Mouse (Mus musculus) myocyte (in vitro differentiated cells): ENCODE measurements around the gene Nhlh2. TPM values are rescaled to one million over a fixed set of nuclear protein-coding genes. Genes with fewer than 3 reads are reported as not detected.

ENCODE experiments used
- H3K27me3 ChIP-seq: one replicate; pipeline ENCODE4 v1.6.1; 2011; ENCODE audit not compliant: control insufficient read depth, insufficient read depth, insufficient read length
- H3K36me3 ChIP-seq: one replicate; pipeline ENCODE4 v1.6.1; 2011; ENCODE audit not compliant: control insufficient read depth, insufficient read depth
- H3K4me2 ChIP-seq: one replicate; pipeline ENCODE4 v1.6.1; 2011; ENCODE audit warnings: low read depth, control low read depth
- H3K4me3 ChIP-seq: one replicate; pipeline ENCODE4 v1.5.1; 2011; ENCODE audit warnings: mild to moderate bottlenecking, control low read depth, moderate library complexity
- H3K79me2 ChIP-seq: one replicate; pipeline ENCODE4 v1.6.1; 2011; ENCODE audit not compliant: control insufficient read depth, insufficient read depth
- H3ac ChIP-seq: one replicate; pipeline ENCODE4 v1.6.1; 2011; ENCODE audit not compliant: control insufficient read depth, insufficient read length
- CEBPB ChIP-seq: IDR thresholded peaks from 2 replicates; pipeline ENCODE4 v1.6.1; 2011; ENCODE audit warnings: mild to moderate bottlenecking, moderate library complexity; ENCODE audit not compliant: poor library complexity, insufficient read depth, severe bottlenecking
- E2F4 ChIP-seq: IDR thresholded peaks from one replicate; pipeline ENCODE4 v1.6.1; 2011; ENCODE audit warnings: mild to moderate bottlenecking, control low read depth, moderate library complexity; ENCODE audit not compliant: insufficient read depth
- MAX ChIP-seq: IDR thresholded peaks from one replicate; pipeline ENCODE4 v1.6.1; 2011; ENCODE audit warnings: low read depth, mild to moderate bottlenecking, control low read depth
- MYOD1 ChIP-seq, 3 experiments: IDR thresholded peaks; one replicate each; pipeline ENCODE4 v1.6.1; 2011; ENCODE audit warnings: control low read depth in 2 of 3, low read depth in 2 of 3, mild to moderate bottlenecking in 2 of 3, moderate library complexity in 1 of 3; ENCODE audit not compliant: insufficient read length in 2 of 3, control insufficient read depth in 1 of 3
- MYOG ChIP-seq, 3 experiments: IDR thresholded peaks; one replicate each; pipeline ENCODE4 v1.6.1; 2011; ENCODE audit warnings: control low read depth in 2 of 3, low read depth in 2 of 3, mild to moderate bottlenecking in 2 of 3; ENCODE audit not compliant: insufficient read length in 2 of 3, control insufficient read depth in 1 of 3, insufficient read depth in 1 of 3
- POLR2A ChIP-seq: IDR thresholded peaks from one replicate; pipeline ENCODE4 v1.6.1; 2011; ENCODE audit warnings: low read depth, mild to moderate bottlenecking, control low read depth, moderate library complexity; ENCODE audit not compliant: insufficient read length
- POLR2AphosphoS2 ChIP-seq: IDR thresholded peaks from one replicate; pipeline ENCODE4 v1.6.1; 2011; ENCODE audit warnings: low read depth, control low read depth; ENCODE audit not compliant: insufficient read length
- REST ChIP-seq: IDR thresholded peaks from one replicate; pipeline ENCODE4 v1.6.1; 2011; ENCODE audit warnings: mild to moderate bottlenecking, control low read depth, moderate library complexity; ENCODE audit not compliant: insufficient read depth, insufficient read length
- SRF ChIP-seq: IDR thresholded peaks from one replicate; pipeline ENCODE4 v1.6.1; 2011; ENCODE audit warnings: low read depth; ENCODE audit not compliant: control insufficient read depth, insufficient read length
- TCF12 ChIP-seq: IDR thresholded peaks from one replicate; pipeline ENCODE4 v1.6.1; 2011; ENCODE audit warnings: mild to moderate bottlenecking, control low read depth; ENCODE audit not compliant: poor library complexity, insufficient read depth, severe bottlenecking
- TCF3 ChIP-seq: IDR thresholded peaks from one replicate; pipeline ENCODE4 v1.6.1; 2011; ENCODE audit warnings: low read depth, control low read depth; ENCODE audit not compliant: insufficient read length
- USF1 ChIP-seq: IDR thresholded peaks from one replicate; pipeline ENCODE4 v1.6.1; 2011; ENCODE audit warnings: low read depth, mild to moderate bottlenecking, control low read depth, moderate library complexity
- polyA plus RNA-seq: library from polyadenylated mRNA; unstranded; fragments of >200 nt; fragmentation: generic; extraction: Trizol; gene quantifications from one replicate; pipeline ENCODE4 v1.2.1, GENCODE M21; 2012; ENCODE audit warnings: missing spikeins

The Nhlh2 gene
- polyA plus RNA-seq, 1 experiment = 0.05 TPM

DNA sequence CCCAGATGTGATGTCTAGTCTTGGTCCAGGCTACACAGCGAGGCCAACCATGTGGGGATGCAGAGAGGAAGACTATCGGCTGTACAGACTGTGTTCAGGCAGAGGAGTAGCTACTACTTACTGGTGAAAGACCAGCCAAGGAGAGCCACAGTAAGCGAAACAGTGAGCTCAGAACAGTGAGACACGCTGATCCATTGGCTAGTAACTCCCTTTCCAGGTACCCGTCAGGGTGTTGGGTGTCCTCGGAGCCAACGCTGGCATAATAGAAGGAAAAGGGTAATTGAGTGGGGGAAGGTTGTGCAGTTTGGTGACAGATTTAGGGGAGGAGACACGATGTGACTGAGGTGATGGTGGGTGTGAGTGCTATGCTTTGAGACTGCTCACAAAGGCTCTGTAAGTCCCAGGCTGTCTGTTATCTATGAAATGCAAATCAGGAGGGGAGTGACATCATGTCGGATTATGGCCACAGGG is 15.1 kb downstream of the Nhlh2 start:
- Histone ChIP-seq H3K27me3 (no peaks in the 10 kb centered on the region), H3K36me3 (no peaks in the 10 kb centered on the region), H3K79me2 (no peaks in the 10 kb centered on the region), H3K4me3 (no peak overlapping the region), H3K4me2 (no peak overlapping the region), H3ac (no peak overlapping the region)
- no peak for TF ChIP-seq TCF3
- TF ChIP-seq E2F4 = no peak
- no peak for TF ChIP-seq MYOG (IDR thresholded peaks at IDR 0.05; ENCODE audit: control insufficient read depth in 1 of 3, insufficient read depth in 1 of 3, insufficient read length in 2 of 3, low read depth in 2 of 3)
- TF ChIP-seq POLR2A = no peak
- no peak for TF ChIP-seq TCF12
- no peak for TF ChIP-seq SRF
- TF ChIP-seq MYOD1 (IDR thresholded peaks at IDR 0.05; ENCODE audit: control insufficient read depth in 1 of 3, insufficient read length in 2 of 3, low read depth in 2 of 3) = no peak
- TF ChIP-seq POLR2AphosphoS2 = no peak
- TF ChIP-seq USF1 = no peak
- no peak for TF ChIP-seq REST
- no peak for TF ChIP-seq MAX
- no peak for TF ChIP-seq CEBPB

DNA sequence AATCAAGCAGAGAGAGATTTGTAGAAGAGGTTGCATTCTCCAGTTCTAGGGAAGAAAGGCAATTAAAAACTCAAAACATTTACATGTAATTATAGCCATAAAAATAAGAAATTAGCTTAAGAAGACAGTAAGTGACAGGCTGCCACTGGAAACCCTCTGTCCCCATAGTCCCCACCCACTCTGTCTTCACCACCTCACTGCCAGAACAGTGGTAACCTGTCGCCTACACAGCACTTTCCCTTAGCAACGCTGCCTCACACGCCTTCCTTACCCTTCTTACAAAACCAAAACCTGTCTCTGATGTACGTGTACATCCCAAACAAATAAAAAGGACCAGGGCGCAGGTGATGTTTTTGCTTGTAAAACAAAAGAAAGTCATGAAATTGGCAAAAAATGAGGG is 15.8 kb downstream of the Nhlh2 start:
- no peaks in the 10 kb centered on the region for H3K36me3 ChIP-seq
- no peaks in the 10 kb centered on the region for H3K27me3 ChIP-seq
- H3K4me3 ChIP-seq = no peak overlapping the region
- TF ChIP-seq MYOG (IDR thresholded peaks at IDR 0.05; ENCODE audit: control insufficient read depth in 1 of 3, insufficient read depth in 1 of 3, insufficient read length in 2 of 3, low read depth in 2 of 3) (no peak), TCF12 (no peak), REST (no peak), TCF3 (no peak), POLR2AphosphoS2 (no peak), MAX (no peak), POLR2A (no peak), CEBPB (no peak), USF1 (no peak), SRF (no peak), E2F4 (no peak), MYOD1 (IDR thresholded peaks at IDR 0.05; ENCODE audit: control insufficient read depth in 1 of 3, insufficient read length in 2 of 3, low read depth in 2 of 3) (no peak)
- no peak overlapping the region for H3K4me2 ChIP-seq
- no peak overlapping the region for H3ac ChIP-seq
- no peaks in the 10 kb centered on the region for H3K79me2 ChIP-seq

DNA sequence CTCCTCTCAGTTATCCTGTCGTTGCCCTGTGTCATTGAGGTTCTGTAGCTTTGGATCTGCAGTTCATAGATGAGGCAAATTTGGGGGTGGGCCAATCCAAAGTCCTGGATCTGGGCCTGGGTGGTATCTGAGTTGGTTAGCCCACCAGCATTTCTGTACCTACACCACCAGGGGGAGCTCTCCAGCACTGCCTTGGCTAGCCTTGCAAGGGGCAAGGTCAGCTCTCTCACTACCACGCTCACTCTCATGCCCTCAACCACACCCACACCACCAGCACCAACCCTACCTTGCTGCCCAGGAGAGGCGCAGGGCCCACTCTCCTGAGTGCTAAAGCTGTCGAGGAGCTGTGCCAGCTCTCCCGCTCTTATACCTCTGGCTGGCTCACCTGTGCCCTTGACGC is 18.0 kb downstream of the Nhlh2 start:
- H3K4me3 ChIP-seq = no peak overlapping the region
- H3ac ChIP-seq = no peak overlapping the region
- H3K36me3 ChIP-seq = no peaks in the 10 kb centered on the region
- H3K4me2 ChIP-seq = no peak overlapping the region
- H3K27me3 ChIP-seq = no peaks in the 10 kb centered on the region
- no peaks in the 10 kb centered on the region for H3K79me2 ChIP-seq
- TF ChIP-seq MAX (no peak), TCF3 (no peak)

DNA sequence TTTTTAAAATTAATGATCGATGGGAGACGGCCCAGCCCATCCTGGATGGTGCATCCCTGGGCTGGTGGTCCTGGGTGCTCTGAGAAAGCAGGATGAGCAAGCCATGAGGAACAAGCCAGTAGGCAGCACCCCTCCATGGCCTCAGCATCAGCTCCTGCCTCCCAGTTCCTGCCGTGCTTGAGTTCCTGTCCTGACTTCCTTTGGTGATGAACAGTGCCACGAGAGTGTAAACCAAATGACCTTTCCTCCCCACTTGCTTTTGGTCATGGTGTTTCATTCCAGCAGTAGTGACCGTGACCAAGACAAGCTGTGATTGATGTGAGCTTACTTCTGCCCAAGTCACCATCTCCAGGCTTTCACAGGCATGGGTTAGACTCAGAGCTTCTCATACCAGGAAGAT is 27.9 kb downstream of the Nhlh2 start:
- H3K36me3 ChIP-seq = no peaks in the 10 kb centered on the region

DNA sequence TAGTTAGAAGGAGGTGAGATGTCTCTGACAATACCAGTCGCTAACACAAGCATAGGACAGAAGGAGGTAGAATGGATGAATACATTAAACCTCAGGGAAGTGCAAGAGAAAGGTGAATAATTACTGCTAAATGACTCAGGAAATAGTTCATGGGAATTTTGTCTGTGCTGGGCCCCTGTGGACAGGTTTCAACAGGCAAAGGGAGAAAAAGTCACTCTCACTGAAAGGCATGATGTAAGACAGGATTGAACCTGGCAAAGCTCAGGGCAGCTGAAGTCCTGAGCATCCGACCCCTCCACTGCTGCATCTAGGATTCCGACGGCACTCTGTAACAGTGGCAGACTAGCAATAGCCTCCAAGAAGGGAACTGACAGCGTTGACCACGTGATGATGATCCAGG is 28.7 kb downstream of the Nhlh2 start:
- H3K4me3 ChIP-seq = no peak overlapping the region
- TF ChIP-seq MYOD1 (IDR thresholded peaks at IDR 0.05; ENCODE audit: control insufficient read depth in 1 of 3, insufficient read length in 2 of 3, low read depth in 2 of 3) (no peak), USF1 (no peak), SRF (no peak), POLR2AphosphoS2 (no peak), MYOG (IDR thresholded peaks at IDR 0.05; ENCODE audit: control insufficient read depth in 1 of 3, insufficient read depth in 1 of 3, insufficient read length in 2 of 3, low read depth in 2 of 3) (no peak), POLR2A (no peak), TCF3 (no peak)
- no peak overlapping the region for H3ac ChIP-seq
- no peak overlapping the region for H3K4me2 ChIP-seq
- H3K79me2 ChIP-seq = no peaks in the 10 kb centered on the region
- no peaks in the 10 kb centered on the region for H3K36me3 ChIP-seq
- no peaks in the 10 kb centered on the region for H3K27me3 ChIP-seq

More for the DNA sequence above, 27.9 kb downstream of the Nhlh2 start:
- Histone ChIP-seq H3K79me2 (no peaks in the 10 kb centered on the region), H3ac (no peak overlapping the region), H3K4me3 (no peak overlapping the region), H3K27me3 (no peaks in the 10 kb centered on the region), H3K4me2 (no peak overlapping the region)
- TF ChIP-seq E2F4 (no peak), POLR2A (no peak), MAX (no peak), SRF (no peak)
